Mouse (Mus musculus) megakaryocyte-erythroid progenitor cell, adult 5-6 weeks (primary cell): Measurements from ENCODE around the gene Rnf212b. TPM values are rescaled to one million over a fixed set of nuclear protein-coding genes. Genes with fewer than 3 reads are reported as not detected.

ENCODE experiments used
- ATAC-seq: replicated peaks from 2 replicates; pipeline ENCODE4 v1.8.0; 2016; ENCODE audit warnings: mild to moderate bottlenecking, inconsistent platforms; ENCODE audit not compliant: severe bottlenecking, poor library complexity, low FRiP score, low TSS enrichment
- total RNA-seq, 2 experiments: library from RNA; stranded (forward) in 1 of 2; stranded (reverse) in 1 of 2; fragments of 200-1000, 215-1000 nt in 1 of 2; fragments of >200 nt in 1 of 2; fragmentation: Nextera tagmentation in 1 of 2; gene quantifications; 2 replicates each; pipeline ENCODE4 v1.2.3; 2014 to 2017

Rnf212b gene
- total RNA-seq, 2 experiments from 2014 or later: not detected

- ATAC-seq: no peak
These were observed 19.8 kb upstream of the Rnf212b start for GRCm38 (mm10) chr14:54793894-54794830.

- ATAC-seq: no peak
These were observed 18.0 kb upstream of the Rnf212b start for GRCm38 (mm10) chr14:54795901-54796300.

- ATAC-seq: no peak
These were observed 17.2 kb upstream of the Rnf212b start for GRCm38 (mm10) chr14:54796760-54797159.

GRCm38 (mm10) chr14:54799686-54800085 lies 14.3 kb upstream of the Rnf212b start:
- no peak for ATAC-seq

GRCm38 (mm10) chr14:54802428-54802827 lies 11.5 kb upstream of the Rnf212b start:
- no peak for ATAC-seq

GRCm38 (mm10) chr14:54806124-54806523 lies 7.8 kb upstream of the Rnf212b start:
- ATAC-seq: no peak

GRCm38 (mm10) chr14:54808718-54809667 lies 4.9 kb upstream of the Rnf212b start:
- ATAC-seq: peak; percentile 47; the same call in 1 of the 2 replicates

- ATAC-seq: 0 out of 2 replicates have a peak, but pooled peaks have one; percentile 26
These were observed 4.3 kb upstream of the Rnf212b start for GRCm38 (mm10) chr14:54809668-54810033.

GRCm38 (mm10) chr14:54815737-54816136 lies 1.8 kb downstream of the Rnf212b start:
- ATAC-seq: peak; percentile 65; the same call in 1 of the 2 replicates

GRCm38 (mm10) chr14:54817791-54818190 lies 3.9 kb downstream of the Rnf212b start:
- ATAC-seq: peak; percentile 79

- no peak for ATAC-seq
These were observed 8.4 kb downstream of the Rnf212b start for GRCm38 (mm10) chr14:54822301-54822700.

- no peak for ATAC-seq
These were observed 9.8 kb downstream of the Rnf212b start for GRCm38 (mm10) chr14:54823716-54824115.

GRCm38 (mm10) chr14:54843461-54843860 lies 29.5 kb downstream of the Rnf212b start:
- no peak for ATAC-seq

GRCm38 (mm10) chr14:54855726-54856125 lies 41.8 kb downstream of the Rnf212b start:
- no peak for ATAC-seq

- no peak for ATAC-seq
These were observed 42.8 kb downstream of the Rnf212b start for GRCm38 (mm10) chr14:54856703-54857102.

- no peak for ATAC-seq
These were observed 44.0 kb downstream of the Rnf212b start for GRCm38 (mm10) chr14:54857891-54858290.

GRCm38 (mm10) chr14:54860511-54860910 lies 46.6 kb downstream of the Rnf212b start:
- no peak for ATAC-seq

GRCm38 (mm10) chr14:54863501-54864312 lies 49.8 kb downstream of the Rnf212b start:
- ATAC-seq: peak; percentile 95
